Mouse (Mus musculus): ENCODE measurements around the gene Tmem17.

Tmem17 gene

GRCm38 (mm10) chr11:22512038-22513001, at the start of gene Tmem17:
TSS of gene Tmem17 (plus strand) at chr11:22512088.
- Histone ChIP-seq H3K36me3 (ENCODE audit: control insufficient read depth, insufficient read depth, low read length, poor library complexity, severe bottlenecking) (no peaks in the 10 kb centered on the region), H3K27me3 (ENCODE audit: control insufficient read depth, insufficient read depth, low read length, poor library complexity, severe bottlenecking) (no peaks in the 10 kb centered on the region)
- DNase-seq (ENCODE audit: low read depth, low spot score), result peak; percentile 88

DNA sequence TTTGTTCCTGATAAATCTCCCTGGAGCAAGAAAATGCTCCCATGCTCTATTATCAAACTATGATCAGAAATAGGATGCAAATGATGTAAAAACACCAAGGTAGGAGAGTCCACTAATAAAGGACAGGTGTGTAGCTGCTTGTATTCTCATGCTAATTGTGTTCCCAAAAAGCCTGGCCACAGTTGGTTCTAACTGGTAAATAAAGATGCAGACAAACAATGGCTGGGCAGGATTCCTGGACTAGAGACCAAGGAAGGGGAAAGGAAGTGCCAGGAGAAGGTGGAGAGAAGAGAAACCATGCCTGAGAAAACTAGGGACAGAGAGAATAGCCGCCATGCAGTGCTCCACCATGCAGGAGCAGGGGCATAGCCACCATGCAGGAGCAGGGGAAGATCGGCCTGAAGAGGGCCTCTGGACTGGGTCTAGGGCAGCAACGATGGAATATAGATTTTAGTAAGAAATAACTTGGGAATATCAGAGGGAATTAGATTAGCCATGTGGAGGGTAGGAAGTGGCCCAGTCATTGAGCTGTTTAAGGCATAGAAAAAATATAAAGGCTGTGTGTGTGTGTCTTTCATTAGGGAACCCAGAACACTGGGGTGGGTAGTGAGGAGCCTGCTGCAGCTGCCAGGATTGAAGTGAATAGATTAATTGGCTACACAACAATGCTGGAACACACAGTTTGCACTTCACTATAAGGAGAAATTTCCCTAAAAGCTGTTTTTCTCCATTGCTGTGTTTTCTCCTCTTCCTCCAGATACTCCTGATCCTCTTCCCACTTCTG, 31.9 kb upstream of the Tmem17 start:
- no peak for DNase-seq (ENCODE audit: low read depth, low spot score)
- no peaks in the 10 kb centered on the region for H3K36me3 ChIP-seq (ENCODE audit: control insufficient read depth, insufficient read depth, low read length, poor library complexity, severe bottlenecking)
- no peaks in the 10 kb centered on the region for H3K27me3 ChIP-seq (ENCODE audit: control insufficient read depth, insufficient read depth, low read length, poor library complexity, severe bottlenecking)

DNA sequence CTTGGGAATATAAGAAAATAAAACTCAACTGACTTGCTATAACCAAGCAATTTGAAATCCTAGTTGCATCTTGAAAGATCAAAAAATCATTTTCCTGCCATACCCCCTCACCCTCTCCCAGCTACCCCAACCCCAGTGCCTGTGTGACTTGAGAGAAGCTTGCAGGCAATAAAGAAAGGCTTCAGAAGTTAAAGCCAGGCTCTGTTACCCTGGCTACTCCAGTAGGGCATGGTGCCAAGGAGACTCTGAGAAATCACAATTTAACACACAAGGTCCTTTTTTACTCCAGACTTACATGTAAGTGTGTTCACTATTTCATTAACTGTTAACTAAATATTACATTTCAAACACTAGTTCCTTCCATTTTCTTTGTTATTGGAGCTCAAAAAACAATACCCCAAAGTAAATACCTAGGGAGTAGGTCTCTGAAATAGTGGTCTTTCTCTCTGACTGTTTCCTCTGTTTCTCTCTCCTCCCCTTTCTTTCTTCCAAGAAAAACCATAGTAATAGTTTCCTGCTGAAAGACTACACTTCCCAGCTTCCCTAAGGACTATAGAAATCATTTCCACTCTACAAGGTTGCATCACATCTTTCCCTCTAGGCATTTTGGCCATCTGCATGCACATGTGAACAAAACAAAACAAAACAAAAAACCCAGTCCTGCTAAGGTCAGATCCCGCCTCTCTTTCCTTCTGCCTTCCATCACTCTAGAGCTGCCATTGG, 30.1 kb upstream of the Tmem17 start:
- Histone ChIP-seq H3K27me3 (ENCODE audit: control insufficient read depth, insufficient read depth, low read length, poor library complexity, severe bottlenecking) (no peaks in the 10 kb centered on the region), H3K36me3 (ENCODE audit: control insufficient read depth, insufficient read depth, low read length, poor library complexity, severe bottlenecking) (no peaks in the 10 kb centered on the region)
- no peak for DNase-seq (ENCODE audit: low read depth, low spot score)

GRCm38 (mm10) chr11:22482362-22482760, 29.5 kb upstream of the Tmem17 start:
- no peaks in the 10 kb centered on the region for H3K27me3 ChIP-seq (ENCODE audit: control insufficient read depth, insufficient read depth, low read length, poor library complexity, severe bottlenecking)
- H3K36me3 ChIP-seq (ENCODE audit: control insufficient read depth, insufficient read depth, low read length, poor library complexity, severe bottlenecking), result no peaks in the 10 kb centered on the region
- DNase-seq (ENCODE audit: low read depth, low spot score), result no peak

DNA sequence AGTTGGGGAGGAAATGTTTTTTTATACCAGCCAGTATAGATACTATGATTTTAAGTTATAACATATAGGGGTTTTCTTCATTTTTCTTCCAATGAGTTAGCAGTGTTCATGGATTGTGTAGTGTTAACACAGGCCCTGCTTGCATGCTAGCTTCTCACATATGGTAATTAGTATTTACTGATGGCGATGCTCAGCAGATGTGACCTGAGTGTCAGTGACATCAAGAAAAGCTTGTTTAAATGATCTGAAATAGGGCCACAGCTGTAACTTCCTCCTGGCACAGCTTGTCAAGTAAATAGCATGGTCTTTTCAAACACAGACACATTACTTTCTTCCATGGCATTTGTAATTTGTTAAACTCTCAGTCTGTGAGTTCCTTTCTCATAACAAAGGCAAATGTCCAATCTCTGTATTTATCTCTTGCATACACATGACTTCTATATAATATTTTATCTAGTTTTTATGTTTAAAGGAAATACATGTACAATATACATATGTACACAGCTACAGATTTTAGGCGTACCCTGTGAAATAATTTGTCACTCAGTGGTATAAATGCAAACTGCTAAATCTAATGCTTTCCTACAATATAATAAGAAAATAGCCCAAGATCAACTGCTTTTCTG, 18.1 kb upstream of the Tmem17 start:
- no peaks in the 10 kb centered on the region for H3K27me3 ChIP-seq (ENCODE audit: control insufficient read depth, insufficient read depth, low read length, poor library complexity, severe bottlenecking)
- no peak for DNase-seq (ENCODE audit: low read depth, low spot score)
- H3K36me3 ChIP-seq (ENCODE audit: control insufficient read depth, insufficient read depth, low read length, poor library complexity, severe bottlenecking), result no peaks in the 10 kb centered on the region

GRCm38 (mm10) chr11:22494941-22495340, 16.9 kb upstream of the Tmem17 start:
- no peaks in the 10 kb centered on the region for H3K27me3 ChIP-seq (ENCODE audit: control insufficient read depth, insufficient read depth, low read length, poor library complexity, severe bottlenecking)
- no peak for DNase-seq (ENCODE audit: low read depth, low spot score)
- H3K36me3 ChIP-seq (ENCODE audit: control insufficient read depth, insufficient read depth, low read length, poor library complexity, severe bottlenecking), result no peaks in the 10 kb centered on the region

- DNase-seq (ENCODE audit: low read depth, low spot score), result no peak
- no peaks in the 10 kb centered on the region for H3K27me3 ChIP-seq (ENCODE audit: control insufficient read depth, insufficient read depth, low read length, poor library complexity, severe bottlenecking)
- H3K36me3 ChIP-seq (ENCODE audit: control insufficient read depth, insufficient read depth, low read length, poor library complexity, severe bottlenecking), result no peaks in the 10 kb centered on the region
Measured at GRCm38 (mm10) chr11:22499396-22499795, 12.5 kb upstream of the Tmem17 start.

DNA sequence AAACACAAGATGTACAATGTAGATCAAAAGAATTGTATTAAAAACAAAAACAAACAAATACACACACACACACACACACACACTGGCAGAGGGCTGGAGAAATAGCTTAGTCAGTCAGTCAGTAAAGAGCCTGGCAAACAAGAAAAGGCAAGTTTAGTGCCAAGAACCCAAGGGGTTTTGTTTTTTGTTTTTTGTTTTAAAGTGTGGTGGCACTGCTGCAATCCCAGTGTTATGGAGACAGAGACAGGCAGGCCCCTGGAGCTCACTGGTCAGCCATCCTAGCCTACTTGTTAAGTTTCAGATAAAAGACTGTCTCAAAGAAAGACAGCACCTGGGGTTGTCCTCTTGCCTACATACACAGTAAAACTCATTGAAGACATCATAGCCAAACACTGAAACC, 12.0 kb upstream of the Tmem17 start:
- no peak for DNase-seq (ENCODE audit: low read depth, low spot score)
- Histone ChIP-seq H3K27me3 (ENCODE audit: control insufficient read depth, insufficient read depth, low read length, poor library complexity, severe bottlenecking) (no peaks in the 10 kb centered on the region), H3K36me3 (ENCODE audit: control insufficient read depth, insufficient read depth, low read length, poor library complexity, severe bottlenecking) (no peaks in the 10 kb centered on the region)

DNA sequence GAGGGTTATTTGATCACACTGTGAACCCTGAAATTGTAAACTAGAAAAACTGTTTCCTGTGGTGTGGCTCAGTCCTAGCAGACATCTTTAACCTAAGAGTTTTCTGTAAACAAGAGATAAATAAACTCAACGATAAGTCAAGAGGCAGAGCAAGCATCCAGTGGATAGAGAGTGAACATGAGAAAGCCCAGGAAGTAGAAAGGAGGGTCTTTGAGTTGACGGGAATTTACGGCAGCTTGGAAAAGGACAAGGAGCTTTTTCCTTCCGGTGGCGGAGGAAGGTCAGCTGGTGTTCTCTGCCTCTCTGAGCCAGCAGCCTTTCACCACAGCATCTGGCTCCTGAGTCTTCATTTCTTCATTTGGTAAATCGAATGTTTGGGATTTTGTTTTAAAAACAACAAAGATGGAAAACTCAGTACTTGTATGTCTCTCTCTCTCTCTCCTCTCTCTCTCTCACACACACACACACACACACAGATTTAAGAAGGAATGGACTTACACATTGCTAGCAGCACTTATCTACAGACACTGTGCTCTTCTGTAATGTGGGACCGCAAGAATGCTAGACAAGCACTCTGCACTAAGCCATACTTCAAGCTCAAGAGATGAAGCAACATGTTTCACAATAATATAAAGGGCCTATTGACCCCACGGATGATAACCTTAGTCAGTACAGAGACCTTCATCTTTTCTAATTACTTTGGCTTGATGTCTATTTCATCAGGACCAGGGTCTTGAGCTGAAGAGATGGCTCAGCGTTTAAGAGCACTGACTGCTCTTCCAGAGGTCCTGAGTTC, 10.9 kb upstream of the Tmem17 start:
- Histone ChIP-seq H3K36me3 (ENCODE audit: control insufficient read depth, insufficient read depth, low read length, poor library complexity, severe bottlenecking) (no peaks in the 10 kb centered on the region), H3K27me3 (ENCODE audit: control insufficient read depth, insufficient read depth, low read length, poor library complexity, severe bottlenecking) (no peaks in the 10 kb centered on the region)
- DNase-seq (ENCODE audit: low read depth, low spot score), result no peak

- H3K27me3 ChIP-seq (ENCODE audit: control insufficient read depth, insufficient read depth, low read length, poor library complexity, severe bottlenecking), result no peaks in the 10 kb centered on the region
- DNase-seq (ENCODE audit: low read depth, low spot score), result no peak
- no peaks in the 10 kb centered on the region for H3K36me3 ChIP-seq (ENCODE audit: control insufficient read depth, insufficient read depth, low read length, poor library complexity, severe bottlenecking)
Measured at GRCm38 (mm10) chr11:22513075-22513474, 1.2 kb downstream of the Tmem17 start.

DNA sequence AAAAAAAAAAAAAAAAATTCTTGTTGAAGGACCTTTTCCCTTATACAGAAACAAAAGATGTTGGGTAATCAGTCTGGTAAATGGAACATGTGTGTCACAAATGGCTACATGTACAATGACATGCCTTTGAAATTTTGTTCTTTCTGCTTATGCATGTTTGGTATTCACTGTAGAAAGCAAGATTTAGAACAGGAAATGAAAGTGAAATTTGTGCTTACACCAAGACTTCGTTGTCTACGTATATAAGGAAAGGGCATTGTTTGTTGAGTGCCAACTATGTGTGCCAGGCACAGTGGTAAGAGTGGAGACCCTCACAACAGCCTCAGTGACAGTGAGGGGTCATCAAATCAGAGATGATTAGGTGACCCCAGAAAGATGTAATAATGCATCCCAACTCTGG, 3.2 kb downstream of the Tmem17 start:
- Histone ChIP-seq H3K27me3 (ENCODE audit: control insufficient read depth, insufficient read depth, low read length, poor library complexity, severe bottlenecking) (no peaks in the 10 kb centered on the region), H3K36me3 (ENCODE audit: control insufficient read depth, insufficient read depth, low read length, poor library complexity, severe bottlenecking) (no peaks in the 10 kb centered on the region)
- DNase-seq (ENCODE audit: low read depth, low spot score), result peak; percentile 51

- no peak for DNase-seq (ENCODE audit: low read depth, low spot score)
- Histone ChIP-seq H3K27me3 (ENCODE audit: control insufficient read depth, insufficient read depth, low read length, poor library complexity, severe bottlenecking) (no peaks in the 10 kb centered on the region), H3K36me3 (ENCODE audit: control insufficient read depth, insufficient read depth, low read length, poor library complexity, severe bottlenecking) (no peaks in the 10 kb centered on the region)
Measured at GRCm38 (mm10) chr11:22518445-22518844, 6.6 kb downstream of the Tmem17 start.

DNA sequence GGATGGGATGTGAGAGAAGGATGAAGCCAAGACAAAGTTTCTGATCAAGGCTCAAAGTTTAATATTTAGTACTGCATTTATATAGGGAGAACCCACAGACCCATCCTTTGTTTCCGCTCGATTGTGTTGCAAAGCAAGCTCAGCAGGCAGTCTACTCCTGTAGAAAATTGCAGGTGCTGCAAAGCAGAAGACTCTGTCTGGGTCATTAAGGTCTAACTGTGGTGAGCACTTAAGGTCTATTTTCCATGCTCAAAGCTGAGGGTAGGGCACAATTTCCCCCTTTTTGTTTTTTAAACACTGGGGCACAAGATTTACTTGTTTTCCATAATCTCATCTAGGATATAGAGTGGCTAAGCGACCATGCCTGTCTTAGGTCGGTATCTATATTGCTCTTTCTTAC, 8.4 kb downstream of the Tmem17 start:
- DNase-seq (ENCODE audit: low read depth, low spot score), result no peak

GRCm38 (mm10) chr11:22524606-22525005, 12.7 kb downstream of the Tmem17 start:
- no peak for DNase-seq (ENCODE audit: low read depth, low spot score)
- H3K27me3 ChIP-seq (ENCODE audit: control insufficient read depth, insufficient read depth, low read length, poor library complexity, severe bottlenecking), result no peaks in the 10 kb centered on the region
- H3K36me3 ChIP-seq (ENCODE audit: control insufficient read depth, insufficient read depth, low read length, poor library complexity, severe bottlenecking), result no peaks in the 10 kb centered on the region

More for the DNA sequence above, 8.4 kb downstream of the Tmem17 start:
- no peaks in the 10 kb centered on the region for H3K27me3 ChIP-seq (ENCODE audit: control insufficient read depth, insufficient read depth, low read length, poor library complexity, severe bottlenecking)
- H3K36me3 ChIP-seq (ENCODE audit: control insufficient read depth, insufficient read depth, low read length, poor library complexity, severe bottlenecking), result no peaks in the 10 kb centered on the region

Measured in splenic B cell, adult 2 months (primary cell).